Mouse (Mus musculus): ENCODE measurements around the gene Phf5a.

Gene Phf5a

DNA sequence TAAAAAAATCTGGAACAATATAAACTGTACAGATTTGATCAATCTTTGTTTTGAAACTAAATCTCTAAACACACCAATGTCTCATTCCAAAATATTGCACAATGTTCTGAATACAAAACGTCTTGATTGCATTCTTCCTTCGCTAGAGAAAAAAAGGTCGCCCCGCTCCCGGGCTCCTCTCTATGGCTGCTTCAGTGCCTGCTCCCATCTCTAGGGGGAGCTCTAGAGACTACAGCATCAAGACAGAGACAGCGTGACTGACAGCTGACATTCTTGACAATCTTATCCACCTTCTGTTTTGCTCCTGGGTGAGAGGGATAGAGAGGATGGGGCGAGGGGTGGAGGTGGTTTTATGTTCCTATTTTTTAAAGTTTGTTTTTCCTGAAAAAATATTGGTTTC lies 23.4 kb downstream of the Phf5a start:
- no peak for DNase-seq (ENCODE audit: low spot score in 2 of 2)

- DNase-seq (ENCODE audit: low spot score in 2 of 2), result no peak
Observed at GRCm38 (mm10) chr15:81847861-81848260, 23.9 kb downstream of the Phf5a start.

DNA sequence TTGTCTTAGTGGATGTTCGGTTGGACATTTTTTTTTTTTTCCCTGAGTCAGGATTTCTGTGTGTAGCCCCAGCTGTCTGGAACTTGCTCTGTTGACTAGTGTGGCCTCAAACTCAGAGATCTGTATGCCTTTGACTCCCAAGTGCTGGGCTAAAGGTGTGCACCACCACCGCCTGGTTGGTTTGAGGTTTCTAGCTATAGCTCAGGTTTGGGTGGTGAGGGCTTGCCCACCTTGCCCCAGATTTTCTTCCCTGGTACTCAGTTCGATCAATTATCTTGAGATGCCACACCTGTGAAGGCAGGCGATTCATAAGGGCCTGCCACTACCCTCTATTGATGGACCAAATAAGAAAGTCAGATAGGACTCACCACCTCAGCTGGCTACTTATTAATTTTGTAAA lies 24.6 kb downstream of the Phf5a start:
- DNase-seq (ENCODE audit: low spot score in 2 of 2), result no peak

GRCm38 (mm10) chr15:81846755-81847154 lies 25.0 kb downstream of the Phf5a start:
- no peak for DNase-seq (ENCODE audit: low spot score in 2 of 2)

DNA sequence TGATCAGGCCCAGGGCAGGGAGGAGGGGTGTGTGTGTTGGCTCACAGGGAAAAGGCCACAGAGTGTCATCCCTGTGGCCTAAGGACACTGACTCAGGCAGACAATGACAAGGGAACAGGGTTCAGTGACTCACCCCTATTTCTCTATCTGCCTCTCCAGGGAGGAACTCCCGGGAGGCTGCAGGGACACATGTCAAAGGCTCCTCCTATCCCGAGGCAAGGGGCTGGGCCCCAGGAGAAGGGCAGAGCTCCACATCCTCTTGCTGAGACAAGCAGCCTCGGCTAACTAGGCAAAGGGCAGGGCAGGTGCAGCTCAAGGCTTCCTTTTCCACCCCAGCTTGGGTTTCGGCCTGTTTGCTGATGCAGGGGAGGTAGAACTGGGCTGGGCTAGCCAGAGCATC lies 26.0 kb downstream of the Phf5a start:
- no peak for DNase-seq (ENCODE audit: low spot score in 2 of 2)

- no peak for DNase-seq (ENCODE audit: low spot score in 2 of 2)
Observed at GRCm38 (mm10) chr15:81845033-81845625, 26.6 kb downstream of the Phf5a start.

DNA sequence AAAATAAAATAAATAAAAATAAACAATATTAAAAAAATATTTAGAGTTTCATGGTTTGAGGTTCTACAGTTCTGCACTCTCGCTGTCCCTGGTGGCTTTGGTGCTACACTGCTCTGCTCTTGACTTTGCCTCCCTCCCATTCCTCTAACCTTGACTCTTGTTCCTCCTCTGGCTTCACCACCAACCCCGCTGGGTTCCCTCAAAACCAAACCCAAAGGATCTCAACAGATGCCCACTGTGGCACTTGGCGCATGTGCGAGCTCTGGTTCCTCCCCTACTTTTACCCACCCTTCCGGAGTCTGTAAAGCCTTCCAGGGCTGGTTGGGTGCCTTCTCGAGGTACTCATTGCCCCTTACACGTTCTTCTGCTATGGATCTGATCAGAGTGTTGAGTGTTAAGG lies 29.4 kb downstream of the Phf5a start:
- DNase-seq (ENCODE audit: low spot score in 2 of 2), result no peak

- DNase-seq (ENCODE audit: low spot score in 2 of 2), result no peak
Observed at GRCm38 (mm10) chr15:81840306-81840705, 31.4 kb downstream of the Phf5a start.

GRCm38 (mm10) chr15:81839634-81840033 lies 32.1 kb downstream of the Phf5a start:
- peak in 1 of 2 experiments; percentile 47 for DNase-seq (ENCODE audit: low spot score in 2 of 2)

DNA sequence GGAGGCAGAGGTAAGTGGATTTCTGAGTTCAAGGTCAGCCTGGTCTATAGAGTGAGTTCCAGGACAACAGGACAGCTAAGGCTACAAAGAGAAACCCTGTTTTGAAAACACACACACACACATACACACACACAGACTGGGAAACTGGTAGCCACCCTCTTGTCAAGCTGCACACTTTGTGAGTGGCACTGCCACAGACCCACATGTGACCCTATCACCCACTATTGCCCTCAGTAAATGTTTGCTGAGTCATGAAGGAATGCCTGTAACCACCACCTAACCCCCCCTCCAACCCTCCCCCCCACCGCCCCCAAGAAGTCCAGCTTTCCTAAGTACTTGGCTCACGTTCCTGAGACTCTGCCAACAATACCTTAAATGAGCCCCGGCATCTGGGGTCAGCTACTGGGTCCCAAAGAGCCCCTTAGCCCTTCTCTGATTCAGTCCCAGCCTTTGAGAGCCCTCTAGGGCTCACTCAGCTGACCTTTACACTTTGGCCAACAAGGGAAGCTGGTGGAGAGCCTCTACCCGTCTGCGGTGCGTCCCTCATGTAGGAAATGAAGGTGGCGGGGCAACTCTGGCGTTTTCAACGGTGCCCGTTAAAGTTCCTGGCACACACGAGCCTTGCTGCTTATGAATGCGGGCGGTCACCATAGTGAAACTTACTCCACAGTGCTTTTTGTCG lies 33.0 kb downstream of the Phf5a start:
- DNase-seq (ENCODE audit: low spot score in 2 of 2), result no peak

GRCm38 (mm10) chr15:81836966-81837920 lies 34.5 kb downstream of the Phf5a start:
- no peak for DNase-seq (ENCODE audit: low spot score in 2 of 2)

DNA sequence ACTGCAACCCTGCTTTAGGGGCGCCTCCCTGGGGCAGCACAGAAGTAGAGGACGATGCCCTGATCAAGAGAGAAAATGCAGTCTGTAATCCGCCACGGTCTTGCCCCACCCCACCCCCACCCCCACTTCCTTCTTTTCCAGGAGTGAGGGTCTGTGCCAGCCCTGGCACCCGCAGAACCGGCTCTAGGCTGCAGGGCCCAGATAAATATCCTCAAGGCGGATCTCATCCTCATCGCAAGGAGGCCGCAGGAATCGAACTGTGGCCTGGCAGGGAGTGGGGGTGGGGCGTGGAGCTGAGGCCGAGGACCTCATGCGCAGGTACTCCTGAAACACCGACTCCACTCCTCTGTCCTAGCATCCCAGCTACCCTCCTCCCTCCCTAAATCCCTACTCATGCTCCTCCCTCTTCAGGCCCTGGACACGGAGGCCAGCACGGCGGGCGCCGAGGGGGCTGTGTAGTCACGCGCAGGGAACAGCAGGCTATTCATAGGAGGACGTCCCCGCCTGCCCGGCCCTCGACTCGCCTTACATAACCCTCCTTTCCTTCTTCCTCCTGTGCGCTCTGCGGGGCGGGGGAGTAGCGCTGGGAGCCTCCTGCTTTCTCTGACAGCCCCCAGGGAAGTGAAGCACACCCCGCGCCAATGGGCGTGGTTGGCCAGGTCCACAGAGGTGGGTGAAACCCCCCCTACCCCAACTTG lies 35.4 kb downstream of the Phf5a start:
- peak; percentile 66 to 76 for DNase-seq (ENCODE audit: low spot score in 2 of 2)

GRCm38 (mm10) chr15:81835007-81835880 lies 36.5 kb downstream of the Phf5a start:
- DNase-seq (ENCODE audit: low spot score in 2 of 2), result no peak

DNA sequence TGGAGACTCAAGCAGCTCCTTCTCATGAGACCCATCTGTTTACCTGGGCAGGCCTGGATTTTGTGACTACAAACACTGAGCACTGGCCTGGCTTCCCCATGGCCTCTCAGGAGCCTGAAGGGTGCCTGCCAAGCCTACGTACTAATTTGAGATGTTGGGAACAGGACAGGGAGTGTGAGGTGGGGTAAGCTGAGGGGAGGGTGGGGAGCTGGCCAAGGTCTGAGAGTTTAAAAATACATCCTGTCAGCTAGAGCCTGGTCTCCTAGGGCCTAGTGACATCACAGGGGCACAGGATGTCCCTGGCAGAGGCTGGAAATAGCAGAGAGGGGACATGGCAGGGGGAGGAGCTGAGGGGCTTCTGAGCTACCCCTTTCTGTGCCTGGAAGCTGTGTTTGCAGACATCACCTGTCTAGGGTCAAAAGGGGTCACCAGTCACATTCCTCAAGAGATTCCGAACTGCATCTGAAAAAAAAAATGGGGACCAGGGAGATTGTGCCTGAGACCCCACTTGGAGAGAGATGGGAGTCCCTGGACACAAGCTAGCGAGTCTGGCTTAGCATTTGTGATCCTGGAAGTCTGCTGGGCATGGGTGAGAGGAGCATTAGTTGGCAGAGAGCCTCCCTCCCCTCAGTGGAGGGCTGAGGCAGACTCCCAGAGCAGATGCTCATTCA lies 37.4 kb downstream of the Phf5a start:
- DNase-seq (ENCODE audit: low spot score in 2 of 2), result no peak

GRCm38 (mm10) chr15:81833481-81833880 lies 38.2 kb downstream of the Phf5a start:
- DNase-seq (ENCODE audit: low spot score in 2 of 2), result no peak

DNA sequence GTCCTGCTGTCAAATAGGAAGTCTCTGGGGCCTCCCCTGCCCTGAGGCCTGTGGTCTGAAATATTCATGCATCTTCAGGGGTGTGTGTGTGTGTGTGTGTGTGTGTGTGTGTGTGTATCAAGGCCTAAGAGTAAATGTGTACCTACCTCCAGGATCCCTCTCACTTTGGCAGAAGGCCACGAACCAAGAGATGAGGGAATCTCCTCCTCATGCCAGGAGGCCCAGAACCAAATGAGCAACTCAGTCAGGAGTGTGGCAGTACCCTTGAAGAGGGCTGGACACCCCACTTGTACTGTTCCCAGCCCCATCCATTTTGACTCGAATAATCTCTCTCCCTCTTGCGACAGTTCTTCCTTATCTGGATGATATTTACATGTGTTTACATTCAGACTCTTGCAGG lies 39.5 kb downstream of the Phf5a start:
- DNase-seq (ENCODE audit: low spot score in 2 of 2), result no peak

DNA sequence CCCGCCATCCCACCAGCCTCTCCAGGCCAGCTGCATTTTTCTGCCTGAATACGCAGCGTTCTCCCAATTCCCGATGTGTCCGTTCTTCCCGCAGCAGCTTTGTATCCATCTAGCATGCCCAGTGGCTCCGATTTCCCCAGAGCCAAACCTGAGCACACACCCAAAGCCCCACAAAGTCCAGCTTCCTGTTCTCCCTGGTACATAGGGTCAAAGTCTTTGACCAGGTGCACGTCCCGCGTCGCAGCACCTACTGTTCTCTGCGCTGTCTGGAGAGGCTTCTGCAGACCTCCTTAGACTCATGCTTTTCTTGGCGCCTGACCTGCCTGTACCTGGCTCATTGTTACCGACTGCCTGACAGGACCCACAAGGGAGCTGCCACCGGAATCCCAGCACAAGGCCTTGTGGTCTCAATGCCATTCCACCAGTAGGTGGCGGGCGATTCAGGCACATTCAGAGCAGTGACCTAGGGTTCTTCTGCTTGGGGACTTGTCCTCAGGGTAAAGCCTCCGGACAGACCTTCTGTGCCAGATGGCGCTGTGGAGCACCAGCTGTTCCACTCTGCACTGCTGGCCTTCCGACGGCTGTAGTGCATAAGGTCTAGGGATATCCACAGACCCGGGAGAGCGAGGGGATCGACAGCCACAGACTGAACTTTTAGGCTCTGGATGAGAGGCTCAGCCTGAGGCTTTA lies 40.4 kb downstream of the Phf5a start:
- peak; percentile 71 to 84 for DNase-seq (ENCODE audit: low spot score in 2 of 2)

DNA sequence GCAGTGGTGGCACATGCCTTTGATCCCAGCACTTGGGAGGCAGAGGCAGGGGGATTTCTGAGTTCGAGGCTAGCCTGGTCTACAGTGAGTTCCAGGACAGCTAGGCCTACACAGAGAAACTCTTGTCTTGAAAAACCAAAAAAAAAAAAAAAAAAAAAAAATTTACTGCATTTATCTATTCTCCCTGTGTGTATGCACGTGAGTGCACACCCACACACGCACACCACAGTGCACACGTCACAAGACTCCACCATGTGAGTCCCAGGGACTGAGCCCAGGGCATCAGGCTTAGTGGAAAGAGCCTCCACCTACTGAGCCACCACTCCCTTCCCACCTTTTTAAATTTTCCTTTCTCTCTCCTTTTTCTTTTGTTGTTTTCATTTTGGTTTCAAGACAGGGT lies 41.2 kb downstream of the Phf5a start:
- DNase-seq (ENCODE audit: low spot score in 2 of 2), result no peak

GRCm38 (mm10) chr15:81829208-81829580 lies 42.5 kb downstream of the Phf5a start:
- no peak for DNase-seq (ENCODE audit: low spot score in 2 of 2)

Measured in frontal cortex, postnatal 25 days (tissue).